Mouse (Mus musculus): ENCODE data around the gene Slc4a4. TPM values are rescaled to one million over a fixed set of nuclear protein-coding genes. Genes with fewer than 3 reads are reported as not detected.

Slc4a4 gene
- polyA plus RNA-seq, 2 experiments, result 2.7 to 2.8 TPM

GRCm38 (mm10) chr5:88862163-88862562, 24.5 kb upstream of the Slc4a4 start:
- H3K27me3 ChIP-seq (ENCODE audit: control insufficient read depth, insufficient read depth, low read length), result no peaks in the 10 kb centered on the region

GRCm38 (mm10) chr5:88862794-88863193, 23.8 kb upstream of the Slc4a4 start:
- Histone ChIP-seq H3K4me3 (replicated peaks; ENCODE audit: low read length) (no peak overlapping the region), H3K27ac (replicated peaks; ENCODE audit: low read depth, low read length) (no peak overlapping the region), H3K4me1 (ENCODE audit: control insufficient read depth, insufficient read depth, low read length) (no peaks in the 10 kb centered on the region), H3K27me3 (ENCODE audit: control insufficient read depth, insufficient read depth, low read length) (no peaks in the 10 kb centered on the region), H3K36me3 (ENCODE audit: control insufficient read depth, insufficient read depth, low read length) (no peaks in the 10 kb centered on the region), H3K9ac (ENCODE audit: low read depth, low read length, severe bottlenecking) (no peak overlapping the region), H3K9me3 (ENCODE audit: control insufficient read depth, low read length) (no peaks in the 10 kb centered on the region), H3K4me2 (replicated peaks; ENCODE audit: low read depth, low read length, severe bottlenecking) (no peak overlapping the region)
- TF ChIP-seq POLR2A (IDR thresholded peaks at IDR 0.05; ENCODE audit: borderline replicate concordance, extremely low read depth, insufficient read depth, insufficient read length), result no peak
- ATAC-seq (ENCODE audit: low FRiP score, low read depth) (no peak), DNase-seq (ENCODE audit: low spot score) (no peak)
- WGBS, result 89% methylated on average over 2 of the region's 2 CpGs

More at GRCm38 (mm10) chr5:88862163-88862562, 24.5 kb upstream of the Slc4a4 start:
- Histone ChIP-seq H3K27ac (replicated peaks; ENCODE audit: low read depth, low read length) (no peak overlapping the region), H3K4me3 (replicated peaks; ENCODE audit: low read length) (no peak overlapping the region), H3K4me1 (ENCODE audit: control insufficient read depth, insufficient read depth, low read length) (no peaks in the 10 kb centered on the region), H3K9me3 (ENCODE audit: control insufficient read depth, low read length) (no peaks in the 10 kb centered on the region), H3K36me3 (ENCODE audit: control insufficient read depth, insufficient read depth, low read length) (no peaks in the 10 kb centered on the region), H3K9ac (ENCODE audit: low read depth, low read length, severe bottlenecking) (no peak overlapping the region), H3K4me2 (replicated peaks; ENCODE audit: low read depth, low read length, severe bottlenecking) (no peak overlapping the region)
- no peak for TF ChIP-seq POLR2A (IDR thresholded peaks at IDR 0.05; ENCODE audit: borderline replicate concordance, extremely low read depth, insufficient read depth, insufficient read length)
- DNase-seq (ENCODE audit: low spot score), result no peak
- 56% methylated on average over 3 of the region's 3 CpGs for WGBS
- ATAC-seq (ENCODE audit: low FRiP score, low read depth), result no peak; the same call in 1 of the 2 replicates

GRCm38 (mm10) chr5:88884101-88884500, 2.5 kb upstream of the Slc4a4 start:
- H3K27me3 ChIP-seq (ENCODE audit: control insufficient read depth, insufficient read depth, low read length), result peaks cover 14% of the 10 kb centered on the region; the same call in 1 of the 2 replicates
- no peak for TF ChIP-seq POLR2A (IDR thresholded peaks at IDR 0.05; ENCODE audit: borderline replicate concordance, extremely low read depth, insufficient read depth, insufficient read length)
- DNase-seq (ENCODE audit: low spot score) (peak; percentile 65), ATAC-seq (ENCODE audit: low FRiP score, low read depth) (no peak)
- no peak overlapping the region for H3K27ac ChIP-seq (replicated peaks; ENCODE audit: low read depth, low read length)
- no peaks in the 10 kb centered on the region for H3K36me3 ChIP-seq (ENCODE audit: control insufficient read depth, insufficient read depth, low read length)
- 18% methylated on average over 3 of the region's 3 CpGs for WGBS
- H3K4me3 ChIP-seq (replicated peaks; ENCODE audit: low read length), result no peak overlapping the region
- no peak overlapping the region for H3K4me2 ChIP-seq (replicated peaks; ENCODE audit: low read depth, low read length, severe bottlenecking)
- H3K4me1 ChIP-seq (ENCODE audit: control insufficient read depth, insufficient read depth, low read length), result peaks cover 11% of the 10 kb centered on the region; the same call in 1 of the 2 replicates
- no peak overlapping the region for H3K9ac ChIP-seq (ENCODE audit: low read depth, low read length, severe bottlenecking)
- no peaks in the 10 kb centered on the region for H3K9me3 ChIP-seq (ENCODE audit: control insufficient read depth, low read length)

- Histone ChIP-seq H3K4me2 (replicated peaks; ENCODE audit: low read depth, low read length, severe bottlenecking) (no peak overlapping the region), H3K9ac (ENCODE audit: low read depth, low read length, severe bottlenecking) (no peak overlapping the region), H3K4me3 (replicated peaks; ENCODE audit: low read length) (no peak overlapping the region), H3K9me3 (ENCODE audit: control insufficient read depth, low read length) (no peaks in the 10 kb centered on the region), H3K36me3 (ENCODE audit: control insufficient read depth, insufficient read depth, low read length) (no peaks in the 10 kb centered on the region), H3K4me1 (ENCODE audit: control insufficient read depth, insufficient read depth, low read length) (peaks cover 11% of the 10 kb centered on the region; the same call in 1 of the 2 replicates), H3K27me3 (ENCODE audit: control insufficient read depth, insufficient read depth, low read length) (peaks cover 15% of the 10 kb centered on the region; the same call in 1 of the 2 replicates), H3K27ac (replicated peaks; ENCODE audit: low read depth, low read length) (no peak overlapping the region)
- no peak for ATAC-seq (ENCODE audit: low FRiP score, low read depth)
- 63% methylated on average over 3 of the region's 3 CpGs for whole genome bisulfite sequencing
- TF ChIP-seq POLR2A (IDR thresholded peaks at IDR 0.05; ENCODE audit: borderline replicate concordance, extremely low read depth, insufficient read depth, insufficient read length), result no peak
- no peak for DNase-seq (ENCODE audit: low spot score)
Observed at GRCm38 (mm10) chr5:88885503-88885902, 1.1 kb upstream of the Slc4a4 start.

GRCm38 (mm10) chr5:88885944-88886343, 674 bp upstream of the Slc4a4 start:
- no peak overlapping the region for H3K9ac ChIP-seq (ENCODE audit: low read depth, low read length, severe bottlenecking)
- H3K27me3 ChIP-seq (ENCODE audit: control insufficient read depth, insufficient read depth, low read length), result peaks cover 15% of the 10 kb centered on the region; the same call in 1 of the 2 replicates
- DNase-seq (ENCODE audit: low spot score), result no peak
- WGBS, result 38% methylated on average over 5 of the region's 5 CpGs
- H3K36me3 ChIP-seq (ENCODE audit: control insufficient read depth, insufficient read depth, low read length), result no peaks in the 10 kb centered on the region
- H3K4me2 ChIP-seq (replicated peaks; ENCODE audit: low read depth, low read length, severe bottlenecking), result peak overlapping the region; percentile 90
- no peak for TF ChIP-seq POLR2A (IDR thresholded peaks at IDR 0.05; ENCODE audit: borderline replicate concordance, extremely low read depth, insufficient read depth, insufficient read length)
- H3K4me3 ChIP-seq (replicated peaks; ENCODE audit: low read length), result peak overlapping the region; percentile 75
- H3K9me3 ChIP-seq (ENCODE audit: control insufficient read depth, low read length), result no peaks in the 10 kb centered on the region
- peaks cover 11% of the 10 kb centered on the region; the same call in 1 of the 2 replicates for H3K4me1 ChIP-seq (ENCODE audit: control insufficient read depth, insufficient read depth, low read length)
- H3K27ac ChIP-seq (replicated peaks; ENCODE audit: low read depth, low read length), result no peak overlapping the region
- no peak for ATAC-seq (ENCODE audit: low FRiP score, low read depth)
